Mouse (Mus musculus): ENCODE measurements at regions not wholly inside any gene's neighbourhood (a gene's known extent, or its start where the extent isn't known, plus 50 kb on each side); places are given as distances from the start of the nearest gene placed in this dataset.

DNA sequence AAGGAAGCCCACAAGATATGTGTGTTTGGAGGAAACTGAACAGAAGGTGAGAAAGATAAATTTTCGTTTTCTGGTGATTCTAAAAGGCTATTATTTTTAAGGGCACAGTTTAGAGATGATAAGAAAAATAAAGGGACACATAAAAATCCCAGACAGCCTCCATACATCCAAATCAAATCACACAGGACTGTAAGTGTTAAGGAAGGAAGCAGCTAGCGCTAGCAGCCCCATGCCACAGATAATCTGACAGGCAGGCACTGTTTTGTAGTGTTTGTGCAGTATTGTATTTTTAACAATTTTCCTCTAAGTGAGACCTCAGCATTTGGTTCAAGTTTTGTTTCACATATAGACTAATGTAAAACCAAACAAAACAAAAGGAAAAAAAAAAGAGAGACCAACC, 402.4 kb upstream of the Dph6 start:
- DNase-seq (ENCODE audit: low spot score in 2 of 2), result no peak
- TF ChIP-seq CTCF (conservative IDR thresholded peaks at IDR 0.05), result no peak
- no peak overlapping the region for H3K4me3 ChIP-seq
- H3K27ac ChIP-seq, result no peak overlapping the region

DNA sequence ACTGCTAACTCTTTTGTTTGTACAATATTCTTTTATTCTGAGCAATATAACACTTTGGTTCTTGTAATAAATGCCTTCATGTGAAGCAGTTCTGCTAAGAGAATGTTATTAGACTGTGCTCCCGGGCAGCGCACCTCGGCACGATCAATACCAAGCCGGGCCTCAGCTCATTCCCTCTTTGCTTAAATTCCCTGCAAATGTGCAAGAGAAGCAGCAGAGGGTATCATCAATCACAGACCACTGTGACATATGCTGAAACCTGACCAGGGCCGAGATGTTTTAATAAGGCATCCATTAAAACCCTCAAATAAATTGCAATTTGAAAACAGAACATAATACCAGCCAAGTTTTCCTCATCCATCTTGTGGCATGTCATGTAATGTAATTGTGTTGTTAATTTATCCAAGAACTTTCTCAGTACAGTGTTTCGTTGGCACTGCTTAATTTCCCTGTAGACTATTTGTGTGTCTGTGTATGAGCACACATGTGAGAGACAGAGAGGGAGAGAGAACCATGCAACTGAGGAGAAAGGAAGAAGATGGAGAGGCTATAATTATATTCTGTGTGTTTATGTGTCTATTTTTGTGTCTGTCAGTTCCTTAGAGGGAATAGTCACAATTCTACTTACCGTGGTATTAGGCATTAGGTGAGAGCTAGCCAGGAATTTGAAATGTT, 412.9 kb upstream of the Dph6 start:
- H3K27ac ChIP-seq, result no peak overlapping the region
- no peak for DNase-seq (ENCODE audit: low spot score in 2 of 2)
- TF ChIP-seq CTCF (conservative IDR thresholded peaks at IDR 0.05), result no peak
- no peak overlapping the region for H3K4me3 ChIP-seq

DNA sequence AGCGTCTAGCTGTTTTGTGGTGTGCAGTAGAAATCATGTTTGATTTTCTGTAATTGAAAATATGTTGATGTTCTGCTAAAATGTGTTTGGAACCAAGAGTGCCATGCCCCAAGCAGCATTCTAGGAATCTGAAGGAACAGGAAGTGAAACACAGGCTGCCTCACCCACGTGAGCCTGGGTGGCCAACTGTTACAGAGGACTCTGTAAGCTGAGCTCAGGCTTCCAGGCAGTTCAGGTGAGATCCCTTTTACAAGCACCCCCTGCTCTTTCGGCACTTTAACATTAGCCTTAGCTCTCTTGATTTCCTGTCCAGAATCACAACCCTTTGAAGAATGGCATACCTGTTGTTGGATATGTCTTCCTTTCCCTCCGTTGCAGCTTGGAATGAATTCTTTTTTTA, 414.9 kb upstream of the Dph6 start:
- H3K4me3 ChIP-seq, result no peak overlapping the region
- DNase-seq (ENCODE audit: low spot score in 2 of 2), result no peak
- H3K27ac ChIP-seq, result peak overlapping the region; percentile 36; the same call in 1 of the 2 replicates
- no peak for TF ChIP-seq CTCF (conservative IDR thresholded peaks at IDR 0.05)

DNA sequence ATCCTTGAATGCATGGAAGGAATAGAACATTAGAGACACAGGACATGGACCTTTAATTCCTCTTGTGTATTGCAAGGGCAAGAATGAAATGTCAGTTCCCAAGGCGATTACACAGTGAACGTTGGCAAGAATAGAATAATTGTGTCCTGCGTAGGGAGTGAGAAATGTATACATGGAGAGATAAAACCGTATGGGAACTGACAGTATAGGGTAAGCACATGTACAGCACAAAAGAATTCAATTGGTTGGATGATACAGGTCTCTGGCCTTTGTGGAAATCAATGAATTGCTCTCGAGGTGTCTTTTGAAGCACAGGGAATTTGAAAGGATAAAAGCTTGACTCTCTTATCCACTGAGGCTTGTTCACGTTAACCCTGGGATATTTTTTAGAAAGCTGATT, 415.4 kb upstream of the Dph6 start:
- Histone ChIP-seq H3K4me3 (no peak overlapping the region), H3K27ac (peak overlapping the region; percentile 36)
- no peak for DNase-seq (ENCODE audit: low spot score in 2 of 2)
- TF ChIP-seq CTCF (conservative IDR thresholded peaks at IDR 0.05), result no peak

DNA sequence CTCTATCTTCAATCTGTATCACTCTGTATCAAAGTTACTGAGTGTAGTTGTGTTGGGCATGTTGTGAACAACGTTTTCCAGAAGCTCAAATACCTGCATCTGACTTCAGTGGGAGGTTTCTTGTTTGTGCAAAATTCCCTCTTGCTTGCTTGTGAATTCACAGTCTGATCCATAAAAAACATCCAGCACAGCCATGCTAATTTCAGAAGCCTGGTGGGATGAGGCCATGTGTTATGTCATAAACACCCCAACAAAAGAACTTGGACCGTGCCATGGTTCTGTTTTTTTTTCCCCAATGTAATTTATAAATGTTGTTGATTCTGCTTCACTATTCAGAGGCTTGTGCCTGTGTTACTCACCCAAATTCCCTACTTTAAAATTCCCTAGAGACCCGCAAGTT, 415.9 kb upstream of the Dph6 start:
- no peak overlapping the region for H3K4me3 ChIP-seq
- no peak for TF ChIP-seq CTCF (conservative IDR thresholded peaks at IDR 0.05)
- DNase-seq (ENCODE audit: low spot score in 2 of 2), result peak; percentile 30 to 37
- H3K27ac ChIP-seq, result peak overlapping the region; percentile 62

DNA sequence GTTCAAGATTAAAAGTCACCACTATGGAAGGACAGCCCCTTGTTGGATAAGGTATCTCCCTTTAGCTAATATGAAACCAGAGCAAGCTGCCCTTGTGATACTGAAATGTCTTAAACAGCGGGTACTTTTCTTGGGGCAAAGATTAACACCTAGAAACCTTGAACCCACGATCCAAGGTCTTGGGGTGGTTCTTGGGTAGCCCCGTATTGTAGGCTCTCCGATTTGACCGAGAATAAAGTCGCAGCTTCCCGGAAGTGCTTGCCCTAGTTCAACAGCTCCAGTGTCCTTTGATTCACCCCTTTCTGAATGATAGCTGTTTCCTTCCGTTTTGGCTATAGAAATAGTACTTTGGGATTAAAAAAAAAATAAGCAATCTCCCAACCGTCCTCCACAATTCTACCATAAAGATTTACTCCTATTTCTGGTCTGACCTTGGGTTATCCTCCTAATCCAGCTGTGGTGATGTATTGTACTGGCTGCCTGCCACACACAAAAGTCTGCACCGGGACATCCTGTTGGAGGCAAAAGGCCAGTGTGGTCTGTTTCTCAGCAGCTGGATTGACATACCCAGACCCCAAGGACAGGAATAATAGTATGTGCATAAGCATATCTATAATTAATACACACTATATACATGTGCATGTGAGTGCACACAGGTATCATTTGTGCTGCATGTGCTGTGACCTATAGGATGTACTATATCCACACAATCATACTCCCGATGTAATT, 427.0 kb upstream of the Dph6 start:
- TF ChIP-seq CTCF (conservative IDR thresholded peaks at IDR 0.05), result no peak
- no peak for DNase-seq (ENCODE audit: low spot score in 2 of 2)
- H3K27ac ChIP-seq, result no peak overlapping the region
- H3K4me3 ChIP-seq, result no peak overlapping the region

DNA sequence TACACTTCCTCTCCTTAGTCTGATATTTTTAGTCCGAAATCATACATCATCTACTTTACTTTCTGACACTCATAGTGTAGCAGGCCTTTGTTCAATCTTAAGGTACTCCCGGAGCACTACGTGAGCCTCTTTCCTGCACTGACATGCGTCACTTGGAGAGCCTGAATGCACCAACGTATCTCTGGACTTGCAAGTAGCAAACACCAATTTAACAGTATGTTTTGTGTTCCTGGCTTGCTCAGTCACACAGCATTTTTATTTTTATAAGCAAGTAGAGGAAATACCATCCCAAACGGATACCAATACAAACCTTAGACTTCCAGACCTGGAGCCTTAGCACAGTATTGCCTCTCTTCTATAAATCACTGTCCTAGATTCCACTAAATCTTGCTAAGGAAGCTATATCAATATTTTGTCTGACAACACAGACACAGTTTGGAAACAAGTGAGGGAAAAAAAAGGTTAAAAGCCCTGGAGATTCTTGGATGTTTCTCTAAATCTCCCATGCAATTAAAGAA, 427.6 kb upstream of the Dph6 start:
- DNase-seq (ENCODE audit: low spot score in 2 of 2), result no peak
- H3K27ac ChIP-seq, result no peak overlapping the region
- no peak overlapping the region for H3K4me3 ChIP-seq
- no peak for TF ChIP-seq CTCF (conservative IDR thresholded peaks at IDR 0.05)

DNA sequence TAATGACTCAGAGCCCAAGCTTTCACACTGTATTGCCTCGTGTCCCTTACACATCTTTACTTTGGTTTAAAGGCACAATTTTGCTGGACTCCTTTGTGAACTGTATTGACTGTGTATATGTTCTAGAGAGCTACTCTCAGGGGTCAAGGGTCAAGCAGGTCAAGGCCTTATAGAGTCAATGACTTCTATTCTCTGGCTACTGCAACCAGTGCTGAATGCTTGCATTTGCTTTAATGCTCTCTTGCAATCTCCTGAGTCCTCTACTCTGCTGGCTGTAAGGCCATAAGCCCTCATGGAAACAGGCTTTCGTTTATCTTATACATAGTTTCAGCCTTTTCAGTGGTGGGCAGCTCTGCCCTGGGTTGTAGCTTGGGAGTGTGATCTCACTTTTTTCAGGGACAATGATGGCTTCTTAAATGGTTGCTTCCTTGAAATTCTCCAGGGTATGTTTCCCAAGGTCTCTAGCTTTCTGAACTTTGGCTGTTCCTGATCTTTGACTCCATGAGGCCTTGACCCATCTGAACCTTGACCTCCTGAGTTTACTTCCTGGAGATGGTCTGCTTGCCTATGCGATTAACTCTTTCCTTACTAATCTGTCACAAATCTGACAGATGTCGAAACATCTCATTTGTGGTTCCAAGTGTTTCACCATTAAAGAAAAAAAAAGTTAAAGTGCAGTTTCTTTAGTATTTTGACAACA, 433.8 kb upstream of the Dph6 start:
- Histone ChIP-seq H3K4me3 (no peak overlapping the region), H3K27ac (no peak overlapping the region)
- DNase-seq (ENCODE audit: low spot score in 2 of 2), result no peak
- no peak for TF ChIP-seq CTCF (conservative IDR thresholded peaks at IDR 0.05)

DNA sequence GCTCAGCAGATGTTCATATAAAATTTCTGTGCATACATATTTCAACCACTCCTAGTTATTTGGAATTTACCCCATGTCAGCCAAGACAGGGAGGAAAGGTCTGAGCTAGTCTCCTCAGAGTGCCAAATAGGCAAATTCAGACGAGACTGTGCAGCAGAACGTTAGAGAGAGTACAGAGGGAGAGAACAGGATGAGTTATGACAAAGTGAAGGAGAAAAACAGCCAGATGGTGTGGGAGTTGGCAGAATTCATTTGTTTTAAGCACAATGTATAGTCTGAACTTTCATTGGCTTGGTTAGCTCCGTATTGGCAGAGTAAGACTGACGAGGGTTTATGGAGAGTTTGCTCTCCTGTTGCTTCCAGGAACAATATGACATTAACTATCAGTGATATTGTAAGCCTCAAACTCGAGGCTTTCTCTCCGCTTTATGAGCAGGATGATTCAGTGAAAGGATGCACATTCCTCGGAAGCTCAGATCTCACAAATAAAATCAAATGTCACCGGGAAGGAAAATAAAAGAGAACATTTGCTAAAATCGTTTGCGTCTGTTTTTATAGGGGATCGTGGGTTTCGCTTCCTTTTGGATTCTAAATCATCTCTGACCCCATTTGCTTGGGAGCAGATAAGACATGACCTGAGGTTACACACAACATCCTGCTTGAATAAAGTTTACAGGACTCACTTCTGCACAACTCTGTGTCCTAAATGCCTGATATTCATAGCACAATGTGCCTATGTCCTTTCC, 435.8 kb upstream of the Dph6 start:
- peak in 1 of 2 experiments; percentile 3 for DNase-seq (ENCODE audit: low spot score in 2 of 2)

DNA sequence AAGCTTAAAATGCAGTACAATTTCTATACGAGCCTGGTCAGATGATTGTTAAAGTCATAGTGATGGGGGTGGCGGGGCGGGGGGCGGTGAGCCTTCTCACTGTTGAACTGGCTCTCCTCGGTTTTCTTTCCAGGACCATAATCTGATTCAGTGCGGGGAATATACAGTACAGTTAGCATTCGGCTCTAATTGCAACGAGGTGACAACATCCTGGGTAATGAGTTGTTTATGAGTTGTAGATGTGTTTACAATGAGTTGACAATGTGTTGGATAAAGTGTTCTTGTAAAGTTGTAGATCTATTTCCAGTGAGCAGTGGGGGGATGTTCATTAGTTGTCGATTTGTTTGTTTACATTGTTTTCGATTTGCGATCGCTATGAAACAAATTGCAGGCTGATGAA, 440.6 kb upstream of the Dph6 start:
- Histone ChIP-seq H3K27ac (no peak overlapping the region), H3K4me3 (no peak overlapping the region)
- TF ChIP-seq CTCF (conservative IDR thresholded peaks at IDR 0.05), result no peak
- DNase-seq (ENCODE audit: low spot score in 2 of 2), result no peak

More for the DNA sequence above, 435.8 kb upstream of the Dph6 start:
- Histone ChIP-seq H3K27ac (no peak overlapping the region), H3K4me3 (no peak overlapping the region)
- no peak for TF ChIP-seq CTCF (conservative IDR thresholded peaks at IDR 0.05)

DNA sequence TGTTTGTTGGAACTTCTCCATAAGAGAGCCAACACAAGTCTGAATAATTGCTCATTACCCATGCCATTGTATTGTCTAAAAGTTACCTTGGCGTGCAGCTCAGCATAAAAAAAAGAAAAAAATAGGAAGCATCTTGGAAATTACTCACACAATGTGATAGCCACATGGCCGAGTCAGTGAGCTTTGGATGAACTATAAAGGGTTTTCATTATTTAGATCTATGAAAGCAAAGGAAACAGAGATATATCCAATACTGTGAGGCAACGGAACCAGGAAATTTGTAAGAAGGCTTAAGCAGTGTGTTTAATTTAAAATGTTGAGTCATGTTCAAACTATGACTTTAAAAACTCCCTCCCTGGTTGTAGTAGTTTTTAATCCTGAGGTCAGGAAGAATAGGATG, 446.7 kb upstream of the Dph6 start:
- no peak for DNase-seq (ENCODE audit: low spot score in 2 of 2)
- no peak overlapping the region for H3K27ac ChIP-seq
- TF ChIP-seq CTCF (conservative IDR thresholded peaks at IDR 0.05), result no peak

DNA sequence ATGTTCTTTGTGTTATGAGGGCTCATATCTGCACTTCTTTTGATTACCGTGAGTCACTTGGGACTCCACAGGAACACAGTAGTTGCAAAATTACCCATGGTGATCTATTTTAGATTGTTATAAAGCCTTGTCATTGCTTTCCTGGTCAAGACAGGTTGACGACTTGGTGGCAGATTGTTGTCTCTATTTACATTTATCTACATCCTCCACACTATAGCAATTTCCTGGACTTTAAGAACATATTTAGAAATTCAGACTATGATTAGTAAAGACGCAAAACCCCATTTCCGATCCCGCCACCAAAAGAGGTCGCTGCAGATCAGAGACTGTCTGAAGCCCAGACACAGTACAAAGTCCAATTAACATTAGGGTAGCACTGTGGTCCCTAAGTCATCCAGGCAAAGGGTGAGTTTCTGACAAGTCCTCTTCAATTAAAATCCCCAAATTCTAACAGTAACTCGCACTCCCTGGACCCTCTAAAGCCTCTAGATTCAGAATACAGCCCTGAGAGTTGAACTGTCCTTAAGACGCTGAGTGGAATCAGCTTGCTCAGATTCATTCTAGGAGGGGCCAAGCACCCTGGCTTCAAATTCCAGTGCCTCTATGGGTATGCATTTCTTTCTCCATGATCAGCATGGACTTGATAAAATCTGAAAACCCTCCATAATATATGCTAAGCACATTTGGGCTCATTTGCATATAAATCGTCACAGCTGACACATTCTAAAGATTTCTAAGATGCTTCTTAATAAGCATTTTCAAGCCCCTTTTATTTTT, 461.9 kb upstream of the BC052040 start:
- no peak for TF ChIP-seq CTCF (conservative IDR thresholded peaks at IDR 0.05)
- Histone ChIP-seq H3K27ac (no peak overlapping the region), H3K4me3 (no peak overlapping the region)
- DNase-seq (ENCODE audit: low spot score in 2 of 2), result no peak

More for the DNA sequence above, 446.7 kb upstream of the Dph6 start:
- H3K4me3 ChIP-seq, result no peak overlapping the region
